Mouse (Mus musculus) heart, embryonic 11.5 days (tissue): ENCODE measurements around the gene Kcnk5. TPM values are rescaled to one million over a fixed set of nuclear protein-coding genes. Genes with fewer than 3 reads are reported as not detected.

Source experiments
- ATAC-seq: fragments of 200-750 bp; cut with Nextera tagmentation; replicated peaks from 2 replicates; pipeline ENCODE4 v1.8.0; 2017; ENCODE audit warnings: moderate library complexity; ENCODE audit not compliant: insufficient number of reproducible peaks, low FRiP score, low TSS enrichment
- H3K27ac ChIP-seq: fragments of 300-500 bp; sonication (generic); 2 replicates; pipeline ENCODE4 v1.5.1; 2014; ENCODE audit warnings: mild to moderate bottlenecking, low read depth, low read length
- H3K27me3 ChIP-seq: fragments of 300-500 bp; sonication (generic); 2 replicates; pipeline ENCODE4 v1.6.1; 2014; ENCODE audit warnings: mild to moderate bottlenecking, low read length, mixed read lengths; ENCODE audit not compliant: control insufficient read depth, insufficient read depth
- H3K36me3 ChIP-seq: fragments of 300-500 bp; sonication (generic); 2 replicates; pipeline ENCODE4 v1.6.1; 2014; ENCODE audit warnings: mild to moderate bottlenecking, low read length, moderate library complexity, mixed read lengths; ENCODE audit not compliant: control insufficient read depth, insufficient read depth
- H3K4me1 ChIP-seq: fragments of 300-500 bp; sonication (generic); 2 replicates; pipeline ENCODE4 v1.6.1; 2014; ENCODE audit warnings: low read length; ENCODE audit not compliant: control insufficient read depth, insufficient read depth
- H3K4me2 ChIP-seq: fragments of 300-500 bp; sonication (generic); 2 replicates; pipeline ENCODE4 v1.6.1; 2014; ENCODE audit warnings: mild to moderate bottlenecking, moderate library complexity
- H3K4me3 ChIP-seq: fragments of 300-500 bp; sonication (generic); 2 replicates; pipeline ENCODE4 v1.5.1; 2014; ENCODE audit warnings: low read depth, low read length
- H3K9ac ChIP-seq: fragments of 300-500 bp; sonication (generic); 2 replicates; pipeline ENCODE4 v1.6.1; 2014; ENCODE audit warnings: mild to moderate bottlenecking, low read depth, low read length, moderate library complexity
- H3K9me3 ChIP-seq: fragments of 300-500 bp; sonication (generic); replicated peaks from 2 replicates; pipeline ENCODE4 v1.6.1; 2016; ENCODE audit warnings: low read length; ENCODE audit not compliant: control insufficient read depth
- WGBS: fragments of 180-500 bp; shearing (Covaris S2); extraction: QIAGEN DNeasy Blood & Tissue Kit; methylation state at CpG from one replicate; pipeline ENCODE4 v1.1.7; 2014; ENCODE audit not compliant: insufficient replicate concordance; 5-methylcytosine and 5-hydroxymethylcytosine counted together
- polyA plus RNA-seq: library from polyadenylated mRNA; unstranded; fragments of >200 nt; fragmentation: Nextera tagmentation; extraction: Ambion mirVana; gene quantifications from 2 replicates; pipeline ENCODE4 v1.2.1, GENCODE M21; 2014

The Kcnk5 gene
- 2.2 and 2.9 TPM in 2 replicates for polyA plus RNA-seq

GRCm38 (mm10) chr14:20181466-20181921 lies at the start of gene Kcnk5:
Gene Kcnk5 (minus strand): TSS chr14:20181809.
- Histone ChIP-seq H3K4me1 (peaks cover 17% of the 10 kb centered on the region; the same call in 1 of the 2 replicates), H3K4me2 (peak within 1 kb of the TSS; percentile 91), H3K9ac (peak within 1 kb of the TSS; percentile 68), H3K4me3 (peak within 1 kb of the TSS; percentile 57), H3K27me3 (no peaks in the 10 kb centered on the region), H3K36me3 (no peaks in the 10 kb centered on the region), H3K9me3 (no peaks in the 10 kb centered on the region), H3K27ac (no peak within 1 kb of the TSS; the same call in 1 of the 2 replicates)
- 0% methylated on average over 36 of the region's 36 CpGs for WGBS
- ATAC-seq: peak; percentile 85

GRCm38 (mm10) chr14:20230063-20230491 lies 48.5 kb upstream of the Kcnk5 start:
- Histone ChIP-seq H3K4me2 (no peak overlapping the region), H3K9me3 (no peaks in the 10 kb centered on the region), H3K9ac (no peak overlapping the region), H3K27me3 (no peaks in the 10 kb centered on the region), H3K4me3 (no peak overlapping the region), H3K36me3 (no peaks in the 10 kb centered on the region), H3K4me1 (peaks cover 4% of the 10 kb centered on the region; the same call in 1 of the 2 replicates), H3K27ac (no peak overlapping the region)
- ATAC-seq: no peak
- 75% methylated on average over 7 of the region's 7 CpGs for WGBS

- H3K27ac ChIP-seq: no peak overlapping the region
- no peaks in the 10 kb centered on the region for H3K9me3 ChIP-seq
- no peaks in the 10 kb centered on the region for H3K27me3 ChIP-seq
- ATAC-seq: no peak
- H3K36me3 ChIP-seq: no peaks in the 10 kb centered on the region
- H3K4me2 ChIP-seq: no peak overlapping the region
- no peak overlapping the region for H3K4me3 ChIP-seq
- 77% methylated on average over 6 of the region's 6 CpGs for WGBS
- H3K4me1 ChIP-seq: peaks cover 5% of the 10 kb centered on the region
- H3K9ac ChIP-seq: no peak overlapping the region
Observed at GRCm38 (mm10) chr14:20229437-20229836, 47.8 kb upstream of the Kcnk5 start.

- Histone ChIP-seq H3K4me3 (no peak overlapping the region), H3K9ac (no peak overlapping the region), H3K27me3 (no peaks in the 10 kb centered on the region), H3K9me3 (no peaks in the 10 kb centered on the region), H3K4me1 (peaks cover 8% of the 10 kb centered on the region), H3K27ac (no peak overlapping the region), H3K4me2 (no peak overlapping the region), H3K36me3 (no peaks in the 10 kb centered on the region)
- WGBS: 62% methylated on average over 4 of the region's 4 CpGs
- ATAC-seq: no peak
Observed at GRCm38 (mm10) chr14:20228336-20228735, 46.7 kb upstream of the Kcnk5 start.

- Histone ChIP-seq H3K4me1 (peaks cover 8% of the 10 kb centered on the region), H3K9ac (no peak overlapping the region), H3K27me3 (no peaks in the 10 kb centered on the region), H3K36me3 (no peaks in the 10 kb centered on the region), H3K27ac (no peak overlapping the region), H3K4me2 (no peak overlapping the region), H3K9me3 (no peaks in the 10 kb centered on the region), H3K4me3 (no peak overlapping the region)
- no peak for ATAC-seq
- 70% methylated on average over 2 of the region's 2 CpGs for WGBS
Observed at GRCm38 (mm10) chr14:20226982-20227381, 45.4 kb upstream of the Kcnk5 start.

- ATAC-seq: no peak
- Histone ChIP-seq H3K9ac (no peak overlapping the region), H3K4me2 (no peak overlapping the region), H3K9me3 (no peaks in the 10 kb centered on the region), H3K4me1 (peaks cover 8% of the 10 kb centered on the region), H3K27ac (no peak overlapping the region), H3K4me3 (no peak overlapping the region), H3K36me3 (no peaks in the 10 kb centered on the region), H3K27me3 (no peaks in the 10 kb centered on the region)
- WGBS: 68% methylated on average over 7 of the region's 7 CpGs
Observed at GRCm38 (mm10) chr14:20226488-20226887, 44.9 kb upstream of the Kcnk5 start.

GRCm38 (mm10) chr14:20225525-20225924 lies 43.9 kb upstream of the Kcnk5 start:
- H3K9me3 ChIP-seq: no peaks in the 10 kb centered on the region
- no peaks in the 10 kb centered on the region for H3K36me3 ChIP-seq
- no peak overlapping the region for H3K27ac ChIP-seq
- no peak overlapping the region for H3K9ac ChIP-seq
- WGBS: 64% methylated on average over 4 of the region's 4 CpGs
- H3K4me3 ChIP-seq: no peak overlapping the region
- peaks cover 8% of the 10 kb centered on the region for H3K4me1 ChIP-seq
- no peak for ATAC-seq
- no peaks in the 10 kb centered on the region for H3K27me3 ChIP-seq
- no peak overlapping the region for H3K4me2 ChIP-seq

GRCm38 (mm10) chr14:20224576-20225218 lies 43.1 kb upstream of the Kcnk5 start:
- no peak overlapping the region for H3K4me3 ChIP-seq
- WGBS: 70% methylated on average over 10 of the region's 10 CpGs
- ATAC-seq: no peak

GRCm38 (mm10) chr14:20224163-20224562 lies 42.6 kb upstream of the Kcnk5 start:
- WGBS: 57% methylated on average over 4 of the region's 4 CpGs

More at GRCm38 (mm10) chr14:20224576-20225218, 43.1 kb upstream of the Kcnk5 start:
- Histone ChIP-seq H3K9ac (no peak overlapping the region), H3K36me3 (no peaks in the 10 kb centered on the region), H3K27me3 (no peaks in the 10 kb centered on the region), H3K4me2 (no peak overlapping the region), H3K27ac (no peak overlapping the region), H3K4me1 (peaks cover 8% of the 10 kb centered on the region), H3K9me3 (no peaks in the 10 kb centered on the region)

More at GRCm38 (mm10) chr14:20224163-20224562, 42.6 kb upstream of the Kcnk5 start:
- ATAC-seq: no peak
- Histone ChIP-seq H3K36me3 (no peaks in the 10 kb centered on the region), H3K27me3 (no peaks in the 10 kb centered on the region), H3K4me3 (no peak overlapping the region), H3K4me2 (no peak overlapping the region), H3K9me3 (no peaks in the 10 kb centered on the region), H3K4me1 (peaks cover 8% of the 10 kb centered on the region), H3K27ac (no peak overlapping the region), H3K9ac (no peak overlapping the region)
